Mouse (Mus musculus) mammary gland, adult 2 months (tissue): ENCODE data around the gene Lipc. TPM values are rescaled to one million over a fixed set of nuclear protein-coding genes. Genes with fewer than 3 reads are reported as not detected.

Experiments used
- polyA plus RNA-seq: library from polyadenylated mRNA; depleted of rRNA; stranded (reverse); fragments of >200 nt; gene quantifications from 2 replicates; pipeline ENCODE4 v1.2.3, GENCODE M21; 2012; ENCODE audit warnings: low replicate concordance; rRNA removed

Lipc gene
- 0.59 and 0.96 TPM in 2 replicates for polyA plus RNA-seq

DNA sequence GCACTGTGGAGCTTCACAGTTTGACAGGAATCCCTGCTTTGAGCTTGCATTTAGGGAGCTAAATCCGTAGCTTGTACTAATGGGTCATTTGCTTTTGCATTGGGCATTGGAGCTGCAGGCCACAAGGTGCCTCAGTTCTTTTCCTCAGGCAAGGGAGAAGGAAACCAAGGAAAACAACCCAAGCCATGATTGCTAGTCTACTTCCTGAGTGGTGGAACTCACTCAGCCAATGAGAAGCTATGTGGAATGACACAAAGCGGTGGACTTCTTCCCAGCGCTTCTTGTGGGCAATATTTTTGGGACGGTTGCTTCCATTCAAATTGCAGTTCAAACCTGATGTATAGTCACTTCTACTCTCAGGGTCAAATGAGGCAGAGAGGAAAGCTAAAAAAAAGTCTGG is at the start of gene Lipc:
Gene Lipc (minus strand): TSS at position 101 of the 400 bp plus-strand sequence.

Other genes with a start within 250 kb of the Lipc start
- gene Aqp9, start 216.5 kb upstream of the Lipc start, polyA plus RNA-seq, result 0.94 and 1.5 TPM in 2 replicates